Mouse (Mus musculus) thymus, adult 2 months (tissue): Measurements from ENCODE around the gene Sall4.

Experiments used
- CTCF ChIP-seq: fragments of 200-500 bp; IDR thresholded peaks from 2 replicates; pipeline ENCODE4 v1.5.1; 2012; ENCODE audit warnings: mild to moderate bottlenecking, control low read depth, low read length, moderate library complexity, borderline replicate concordance; ENCODE audit not compliant: control insufficient read depth, poor library complexity, insufficient read depth; ENCODE audit errors: extremely low read depth
- POLR2A ChIP-seq: fragments of 200-500 bp; IDR thresholded peaks from 2 replicates; pipeline ENCODE4 v1.6.1; 2012; ENCODE audit warnings: mild to moderate bottlenecking, low read length, control low read depth, moderate library complexity; ENCODE audit not compliant: control insufficient read depth, poor library complexity, insufficient read depth; ENCODE audit errors: extremely low read depth

- no peak for TF ChIP-seq CTCF
- no peak for TF ChIP-seq POLR2A
These were observed 28.9 kb downstream of the Sall4 start for GRCm38 (mm10) chr2:168738854-168739253.
